Mouse (Mus musculus) heart, adult 2 months (tissue): ENCODE data around the gene Csk. TPM values are rescaled to one million over a fixed set of nuclear protein-coding genes. Genes with fewer than 3 reads are reported as not detected.

ENCODE experiments used
- DNase-seq, 2 experiments: peaks; one replicate each; pipeline ENCODE4 v3.0.0; 2021
- H3K27ac ChIP-seq: fragments of 200-600 bp; 2 replicates; pipeline ENCODE4 v1.8.1; 2022
- H3K27me3 ChIP-seq: fragments of 200-500 bp; 2 replicates; pipeline ENCODE4 v1.6.1; 2012; ENCODE audit warnings: mild to moderate bottlenecking, low read length, inconsistent platforms, mixed read lengths; ENCODE audit not compliant: control insufficient read depth, insufficient read depth
- H3K36me3 ChIP-seq: fragments of 200-500 bp; 2 replicates; pipeline ENCODE4 v1.6.1; 2012; ENCODE audit warnings: low read length, inconsistent platforms; ENCODE audit not compliant: control insufficient read depth, insufficient read depth
- H3K4me1 ChIP-seq: fragments of 200-500 bp; 2 replicates; pipeline ENCODE4 v1.6.1; 2011; ENCODE audit warnings: low read length; ENCODE audit not compliant: control insufficient read depth, insufficient read depth
- H3K4me3 ChIP-seq: fragments of 200-600 bp; 2 replicates; pipeline ENCODE4 v1.8.1; 2022
- H3K79me2 ChIP-seq: fragments of 200-500 bp; replicated peaks from 2 replicates; pipeline ENCODE4 v1.6.1; 2012; ENCODE audit warnings: mild to moderate bottlenecking, inconsistent platforms, low read length, moderate library complexity, mixed read lengths; ENCODE audit not compliant: control insufficient read depth, insufficient read depth
- H3K9ac ChIP-seq: fragments of 200-500 bp; 2 replicates; pipeline ENCODE4 v1.6.1; 2012; ENCODE audit warnings: low read depth, mild to moderate bottlenecking, control low read depth, inconsistent platforms, low read length, mixed read lengths
- CTCF ChIP-seq: fragments of 200-600 bp; IDR thresholded peaks from 2 replicates; pipeline ENCODE4 v1.8.1; 2022; ENCODE audit warnings: antibody characterized with exemption, mild to moderate bottlenecking, moderate library complexity
- EP300 ChIP-seq: fragments of 200-500 bp; IDR thresholded peaks from 2 replicates; pipeline ENCODE4 v1.6.1; 2011; ENCODE audit warnings: low read depth, low read length, control low read depth; ENCODE audit not compliant: insufficient read depth
- POLR2A ChIP-seq: fragments of 200-500 bp; IDR thresholded peaks from 2 replicates; pipeline ENCODE4 v1.6.1; 2011; ENCODE audit warnings: mild to moderate bottlenecking, low read depth, low read length, control low read depth; ENCODE audit not compliant: insufficient read depth
- WGBS: fragments of 180-500 bp; shearing (Covaris S2); methylation state at CpG from one replicate; pipeline ENCODE4 v1.1.7; 2018; 5-methylcytosine and 5-hydroxymethylcytosine counted together
- intact Hi-C: fragments of 180-260 bp; cut with DNase I; formaldehyde crosslinking; loops from one replicate; pipeline ENCODE4 v1.15.1; 2025
- polyA plus RNA-seq: library from polyadenylated mRNA; depleted of rRNA; stranded (reverse); fragments of >200 nt; gene quantifications from 2 replicates; pipeline ENCODE4 v1.2.3, GENCODE M21; 2012; rRNA removed
- total RNA-seq, 2 experiments: library from RNA; stranded (reverse); gene quantifications; 2 replicates each; pipeline ENCODE4 v1.2.3; 2021

Gene Csk
- total and polyA plus RNA-seq, 3 experiments = 20.6 to 29.7 (median 23.3) TPM

DNA sequence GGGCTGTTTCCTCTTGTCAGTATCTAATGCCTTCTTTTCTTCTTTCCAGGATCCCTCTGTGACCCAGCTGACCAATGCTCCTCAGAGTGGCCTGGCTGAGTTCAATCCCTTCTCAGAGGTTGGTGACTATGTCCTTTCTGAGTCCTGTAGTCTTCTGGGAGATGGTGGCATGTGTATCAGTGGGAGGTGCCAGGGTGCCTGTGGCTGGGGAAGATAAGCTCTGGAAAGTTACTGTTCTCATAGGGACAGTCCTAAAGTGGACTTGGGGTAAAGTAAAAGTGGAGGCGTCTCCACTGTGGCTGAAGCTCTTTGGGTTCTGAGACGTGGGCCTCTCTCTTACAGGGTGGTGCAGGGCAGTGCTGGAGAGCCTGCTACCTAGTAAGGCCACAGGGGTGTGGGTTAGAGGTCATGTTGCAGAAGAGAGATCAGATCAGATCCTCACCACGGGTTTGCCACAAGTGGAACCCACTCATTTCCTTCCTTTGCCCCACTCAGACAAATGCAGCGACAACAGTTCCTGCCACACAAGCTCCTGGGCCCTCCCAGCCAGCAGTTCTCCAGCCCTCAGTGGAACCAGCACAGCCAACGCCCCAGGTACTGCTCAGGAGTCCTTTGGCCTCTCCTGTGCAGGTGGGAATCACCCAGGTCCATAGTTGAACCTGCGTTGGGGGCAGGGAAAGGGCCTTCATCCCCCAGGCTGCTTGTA, 76.1 kb downstream of the Csk start:
- H3K9ac ChIP-seq = no peak overlapping the region
- H3K36me3 ChIP-seq = no peaks in the 10 kb centered on the region
- H3K27me3 ChIP-seq = no peaks in the 10 kb centered on the region
- TF ChIP-seq CTCF (no peak), POLR2A (no peak), EP300 (no peak)
- no peaks in the 10 kb centered on the region for H3K79me2 ChIP-seq
- no peak for DNase-seq
- H3K4me1 ChIP-seq = no peaks in the 10 kb centered on the region; the same call in 1 of the 2 replicates
- no peak overlapping the region for H3K4me3 ChIP-seq
- intact Hi-C loops = no loop called here
- H3K27ac ChIP-seq = no peak overlapping the region
- 69% methylated on average over 6 of the region's 6 CpGs for WGBS

Other genes starting within 250 kb of the Csk start
- 1 to 10 TPM; 7.3 to 7.6 TPM for gene Ppcdc, start 213.5 kb downstream of the Csk start, total RNA-seq
- 16.9 and 22.9 TPM in 2 replicates for gene Ppcdc, start 213.5 kb downstream of the Csk start, polyA plus RNA-seq
- 1 to 10 TPM; 3.9 to 4.9 TPM for gene Scamp5, start 185.6 kb downstream of the Csk start, total RNA-seq
- gene Scamp5, start 185.6 kb downstream of the Csk start, polyA plus RNA-seq = 15.9 and 21.4 TPM in 2 replicates
- gene Rpp25, start 149.6 kb downstream of the Csk start, total RNA-seq = 1 to 10 TPM; 1.6 TPM
- gene Rpp25, start 149.6 kb downstream of the Csk start, polyA plus RNA-seq = 2.1 TPM in 2 replicates
- 1,000 to 10,000 TPM; 2,350 to 2,717 TPM for gene Cox5a, start 132.4 kb downstream of the Csk start, total RNA-seq
- gene Cox5a, start 132.4 kb downstream of the Csk start, polyA plus RNA-seq = 1,522 and 1,780 TPM in 2 replicates
- 1 to 10 TPM; 8.1 to 8.3 TPM for gene Fam219b, start 116.1 kb downstream of the Csk start, total RNA-seq
- gene Fam219b, start 116.1 kb downstream of the Csk start, polyA plus RNA-seq = 3.1 and 4.7 TPM in 2 replicates
- 100 to 1,000 TPM; 119 to 132 TPM for gene Mpi, start 100.9 kb downstream of the Csk start, total RNA-seq
- gene Mpi, start 100.9 kb downstream of the Csk start, polyA plus RNA-seq = 146 and 266 TPM in 2 replicates
- 10 to 100 TPM; 25.7 to 26.7 TPM for gene Scamp2, start 92.7 kb downstream of the Csk start, total RNA-seq
- gene Scamp2, start 92.7 kb downstream of the Csk start, polyA plus RNA-seq = 43.9 and 54.8 TPM in 2 replicates
- 1 to 10 TPM; 5.7 to 6.7 TPM for gene Ulk3, start 64.2 kb downstream of the Csk start, total RNA-seq
- gene Ulk3, start 64.2 kb downstream of the Csk start, polyA plus RNA-seq = 19.1 and 23.3 TPM in 2 replicates
- gene Cplx3, start 47.4 kb downstream of the Csk start, total RNA-seq = not detected
- not detected in 2 replicates for gene Cplx3, start 47.4 kb downstream of the Csk start, polyA plus RNA-seq
- gene Lman1l, start 32.9 kb downstream of the Csk start, total RNA-seq = not detected
- 0.20 TPM in 1 of 2 replicates, not detected in the other for gene Lman1l, start 32.9 kb downstream of the Csk start, polyA plus RNA-seq
- gene Cyp1a2, start 30.1 kb upstream of the Csk start, total RNA-seq = not detected
- gene Cyp1a2, start 30.1 kb upstream of the Csk start, polyA plus RNA-seq = 1.00 TPM in 1 of 2 replicates, not detected in the other
- gene Cyp1a1, start 34.3 kb upstream of the Csk start, total RNA-seq = under 1 TPM; 0.09 to 0.13 TPM
- gene Cyp1a1, start 34.3 kb upstream of the Csk start, polyA plus RNA-seq = 0.20 and 0.78 TPM in 2 replicates
- gene Edc3, start 54.9 kb upstream of the Csk start, total RNA-seq = 1 to 10 TPM; 5.3 to 5.7 TPM
- gene Edc3, start 54.9 kb upstream of the Csk start, polyA plus RNA-seq = 5.5 and 6.6 TPM in 2 replicates
- 10 to 100 TPM; 27.6 to 33.8 TPM for gene Clk3, start 112.2 kb upstream of the Csk start, total RNA-seq
- 61.7 and 124 TPM in 2 replicates for gene Clk3, start 112.2 kb upstream of the Csk start, polyA plus RNA-seq
- 1 to 10 TPM; 4.0 to 4.6 TPM for gene Arid3b, start 183.2 kb upstream of the Csk start, total RNA-seq
- 3.6 and 3.8 TPM in 2 replicates for gene Arid3b, start 183.2 kb upstream of the Csk start, polyA plus RNA-seq